Mouse (Mus musculus): ENCODE measurements around the gene Sult2b1. TPM values are rescaled to one million over a fixed set of nuclear protein-coding genes. Genes with fewer than 3 reads are reported as not detected.
A peak's percentile ranks its signal among the peaks of the same experiment; 100 is the strongest.

The Sult2b1 gene
- polyA plus RNA-seq, 1 experiment from 2014 or later = 0.68 TPM

DNA sequence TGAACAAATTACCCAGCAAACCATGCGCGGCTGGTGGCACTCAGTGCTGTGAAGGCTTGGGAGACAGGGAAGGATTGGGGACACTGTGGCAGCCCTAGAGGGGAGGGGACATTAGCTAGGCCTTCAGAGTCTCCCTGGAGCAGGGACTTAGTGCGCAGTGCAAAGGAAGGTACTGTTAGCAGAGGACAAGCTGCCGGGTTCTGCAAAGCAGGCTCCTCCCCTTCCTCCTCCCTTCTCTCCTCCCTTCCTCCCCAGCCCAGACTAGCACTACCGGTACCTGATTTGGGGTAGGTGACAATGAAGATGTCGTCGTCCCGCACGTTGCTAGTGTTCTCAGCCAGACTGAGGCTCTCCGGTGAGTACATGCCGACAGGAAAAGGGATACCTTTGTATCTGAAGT lies 42.7 kb downstream of the Sult2b1 start:
- DNase-seq (no peak), ATAC-seq (ENCODE audit: low read depth) (no peak)
- Histone ChIP-seq H3K27ac (no peak overlapping the region), H3K4me1 (replicated peaks) (peaks cover 14% of the 10 kb centered on the region), H3K4me3 (replicated peaks) (peak overlapping the region; percentile 27), H3K9me3 (replicated peaks) (no peaks in the 10 kb centered on the region), H3K4me2 (peak overlapping the region; percentile 54), H3K9ac (peak overlapping the region; percentile 23; the same call in 1 of the 2 replicates), H3K27me3 (no peaks in the 10 kb centered on the region), H3K36me3 (no peaks in the 10 kb centered on the region)
- WGBS (ENCODE audit: insufficient replicate concordance) = 32% methylated on average over 11 of the region's 11 CpGs

DNA sequence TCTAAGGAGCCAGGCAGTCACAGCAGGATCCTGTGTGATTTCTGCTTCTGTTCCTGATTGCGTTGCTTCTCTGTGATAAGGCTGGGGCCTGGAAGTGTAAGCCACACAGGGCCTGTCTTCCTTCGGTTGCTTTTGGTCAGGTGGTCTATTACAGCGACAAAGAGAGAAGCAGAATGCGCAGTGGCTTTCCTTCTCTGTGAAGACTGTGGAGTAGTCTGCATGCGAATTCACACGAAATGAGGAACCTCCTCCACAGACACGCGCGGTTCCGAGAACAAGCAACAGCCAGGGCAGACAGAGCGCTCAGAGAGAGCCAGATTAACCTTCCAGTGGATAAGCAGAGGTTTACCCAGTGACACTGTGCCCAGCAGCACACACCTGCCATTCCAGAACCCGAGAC lies 43.2 kb downstream of the Sult2b1 start:
- H3K9ac ChIP-seq = peak overlapping the region; percentile 22; the same call in 1 of the 2 replicates
- H3K9me3 ChIP-seq (replicated peaks) = no peaks in the 10 kb centered on the region
- DNase-seq (no peak), ATAC-seq (ENCODE audit: low read depth) (no peak)
- H3K4me3 ChIP-seq (replicated peaks) = no peak overlapping the region
- H3K27ac ChIP-seq = no peak overlapping the region
- H3K36me3 ChIP-seq = no peaks in the 10 kb centered on the region
- peak overlapping the region; percentile 54 for H3K4me2 ChIP-seq
- no peaks in the 10 kb centered on the region for H3K27me3 ChIP-seq
- 34% methylated on average over 12 of the region's 12 CpGs for WGBS (ENCODE audit: insufficient replicate concordance)
- H3K4me1 ChIP-seq (replicated peaks) = peaks cover 14% of the 10 kb centered on the region

DNA sequence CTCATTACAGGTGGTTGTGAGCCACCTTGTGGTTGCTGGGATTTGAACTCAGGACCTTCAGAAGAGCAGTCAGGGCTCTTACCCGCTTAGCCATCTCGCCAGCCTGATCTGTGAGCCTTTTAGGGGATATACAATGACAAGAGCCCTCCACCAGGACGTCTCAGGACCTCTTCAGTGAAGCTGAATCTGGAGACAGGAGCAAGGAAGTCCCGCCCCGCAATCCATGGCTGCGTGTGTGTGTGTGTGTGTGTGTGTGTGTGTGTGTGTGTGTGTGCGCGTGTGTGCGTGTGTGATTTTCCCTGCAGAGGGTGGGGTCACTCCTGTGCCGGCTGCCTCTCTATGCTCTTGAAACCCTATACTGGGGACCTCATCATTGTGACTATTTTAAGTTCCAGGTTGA lies 44.6 kb downstream of the Sult2b1 start:
- H3K27me3 ChIP-seq = no peaks in the 10 kb centered on the region
- ATAC-seq (ENCODE audit: low read depth) (no peak), DNase-seq (no peak)
- no peak overlapping the region for H3K27ac ChIP-seq
- no peaks in the 10 kb centered on the region for H3K36me3 ChIP-seq
- H3K9ac ChIP-seq = no peak overlapping the region
- peaks cover 14% of the 10 kb centered on the region for H3K4me1 ChIP-seq (replicated peaks)
- no peaks in the 10 kb centered on the region for H3K9me3 ChIP-seq (replicated peaks)
- no peak overlapping the region for H3K4me2 ChIP-seq
- no peak overlapping the region for H3K4me3 ChIP-seq (replicated peaks)
- WGBS (ENCODE audit: insufficient replicate concordance) = 61% methylated on average over 10 of the region's 10 CpGs

DNA sequence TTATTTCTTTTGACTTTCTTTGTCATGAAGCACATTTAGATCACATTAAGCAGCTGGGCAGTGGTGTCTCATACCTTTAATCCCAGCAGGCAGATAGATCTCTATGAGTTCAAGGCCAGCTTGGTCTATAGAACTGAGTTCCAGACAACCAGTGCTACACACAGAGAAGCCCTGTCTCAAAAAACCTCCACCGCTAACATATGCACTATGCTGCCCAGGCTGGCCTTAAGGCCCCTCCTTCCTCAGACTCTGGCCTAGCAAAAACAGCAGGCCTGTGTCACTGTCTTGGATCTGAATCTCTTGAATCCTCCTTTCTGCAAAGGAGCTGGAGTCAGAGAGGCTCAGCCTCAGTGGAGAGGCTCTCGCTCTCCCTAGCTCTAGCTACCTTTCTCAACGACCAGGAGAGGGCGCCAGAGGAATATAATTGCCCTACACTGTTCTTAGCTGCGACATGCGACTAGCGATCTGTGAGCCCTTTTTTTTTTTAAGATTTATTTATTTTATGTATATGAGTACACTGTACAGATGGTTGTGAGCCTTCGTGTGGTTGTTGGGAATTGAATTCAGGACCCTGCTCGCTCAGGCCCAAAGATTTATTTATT lies 45.2 kb downstream of the Sult2b1 start:
- Histone ChIP-seq H3K27ac (no peak overlapping the region), H3K9ac (no peak overlapping the region), H3K36me3 (no peaks in the 10 kb centered on the region), H3K27me3 (no peaks in the 10 kb centered on the region), H3K9me3 (replicated peaks) (no peaks in the 10 kb centered on the region), H3K4me1 (replicated peaks) (peaks cover 14% of the 10 kb centered on the region), H3K4me2 (no peak overlapping the region), H3K4me3 (replicated peaks) (no peak overlapping the region)
- WGBS (ENCODE audit: insufficient replicate concordance) = 7% methylated on average over 9 of the region's 9 CpGs
- ATAC-seq (ENCODE audit: low read depth) = peak; percentile 74
- DNase-seq = no peak

DNA sequence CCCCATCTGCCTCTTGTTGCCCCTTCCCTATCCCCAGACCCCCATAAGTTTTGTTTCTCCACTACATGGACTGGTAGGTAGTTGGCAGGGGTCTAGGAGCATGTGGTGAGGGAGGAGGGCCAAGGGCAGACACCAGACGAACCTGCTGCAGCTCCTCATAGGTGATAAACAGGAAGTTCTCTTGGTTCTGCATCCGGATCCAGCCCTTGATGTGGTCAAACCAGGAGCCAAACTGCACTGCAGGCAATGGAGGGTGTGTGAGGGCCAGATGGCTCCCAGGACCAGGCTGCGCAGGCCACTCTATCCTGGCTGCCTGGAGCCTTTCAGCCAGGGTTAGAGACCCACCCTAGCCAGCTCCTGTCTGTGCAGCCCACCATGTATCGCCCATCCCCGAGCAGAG lies 51.0 kb downstream of the Sult2b1 start:
- no peak for ATAC-seq (ENCODE audit: low read depth)
- Histone ChIP-seq H3K4me2 (no peak overlapping the region), H3K4me3 (replicated peaks) (no peak overlapping the region), H3K9ac (no peak overlapping the region), H3K27me3 (no peaks in the 10 kb centered on the region), H3K9me3 (replicated peaks) (no peaks in the 10 kb centered on the region), H3K36me3 (peaks cover 6% of the 10 kb centered on the region), H3K4me1 (replicated peaks) (peaks cover 23% of the 10 kb centered on the region), H3K27ac (no peak overlapping the region)
- no peak for DNase-seq
- WGBS (ENCODE audit: insufficient replicate concordance) = 54% methylated on average over 5 of the region's 5 CpGs

DNA sequence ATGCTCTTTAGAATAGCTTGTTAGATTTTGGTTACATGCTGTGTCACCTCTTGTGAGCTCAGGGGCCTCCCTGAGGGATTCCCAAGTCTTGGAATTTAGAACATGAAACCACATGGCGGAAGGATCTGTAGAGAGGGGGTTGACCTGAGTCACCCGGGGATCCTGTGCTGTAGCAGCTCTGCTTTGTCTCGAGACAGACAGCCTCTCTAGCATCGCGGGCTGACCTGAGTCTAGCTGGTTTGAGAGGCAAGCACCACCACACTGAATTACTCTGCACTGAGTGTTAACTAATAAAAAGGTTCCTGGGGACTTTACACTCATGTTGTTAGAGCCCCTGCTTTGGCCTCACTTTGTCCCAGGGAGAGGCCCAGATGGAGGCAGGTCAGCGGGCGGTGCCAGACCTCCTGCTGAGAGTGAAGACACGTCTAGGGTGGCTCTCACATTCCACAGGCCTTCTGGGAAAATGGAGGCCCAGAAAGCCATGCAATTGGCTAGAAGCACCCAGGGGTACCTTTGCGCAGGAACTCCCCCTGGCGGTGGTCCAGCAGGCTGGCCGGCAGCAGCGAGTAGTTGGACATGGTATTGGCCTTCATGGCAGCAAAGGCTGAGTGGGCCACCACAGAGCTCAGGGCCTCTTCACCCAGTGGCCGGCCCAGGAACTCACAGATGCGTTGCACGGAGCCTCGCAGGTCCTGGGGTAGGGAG lies 53.6 kb downstream of the Sult2b1 start:
- peak; percentile 47 for DNase-seq
- H3K9ac ChIP-seq = no peak overlapping the region
- H3K4me1 ChIP-seq (replicated peaks) = peaks cover 29% of the 10 kb centered on the region
- no peak overlapping the region for H3K4me3 ChIP-seq (replicated peaks)
- H3K36me3 ChIP-seq = peaks cover 26% of the 10 kb centered on the region
- H3K4me2 ChIP-seq = no peak overlapping the region
- WGBS (ENCODE audit: insufficient replicate concordance) = 22% methylated on average over 16 of the region's 16 CpGs
- H3K27ac ChIP-seq = no peak overlapping the region
- H3K9me3 ChIP-seq (replicated peaks) = no peaks in the 10 kb centered on the region
- ATAC-seq (ENCODE audit: low read depth) = 0 out of 2 replicates have a peak, but pooled peaks have one; percentile 10
- no peaks in the 10 kb centered on the region for H3K27me3 ChIP-seq

DNA sequence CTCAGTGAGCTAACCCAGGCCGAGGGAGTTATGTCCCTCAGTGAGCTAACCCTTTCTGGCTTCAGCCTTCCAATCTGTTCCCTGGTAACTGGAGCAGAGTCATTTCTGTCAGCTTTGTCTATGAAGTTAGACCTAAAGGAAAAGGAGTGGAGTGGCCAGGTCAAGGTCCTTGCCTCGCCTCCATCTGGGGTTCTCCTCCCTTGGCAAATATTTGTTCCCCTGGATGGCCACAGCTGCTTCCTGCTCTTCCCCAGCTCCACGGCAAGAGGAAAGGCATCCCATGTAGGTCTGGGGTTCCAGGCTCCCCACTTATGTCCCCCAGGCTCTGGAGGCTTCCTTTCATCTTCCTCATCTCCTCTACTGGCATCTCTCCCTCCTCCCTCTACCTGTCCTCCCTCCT lies 56.8 kb downstream of the Sult2b1 start:
- no peaks in the 10 kb centered on the region for H3K27me3 ChIP-seq
- peaks cover 58% of the 10 kb centered on the region for H3K36me3 ChIP-seq
- H3K9ac ChIP-seq = no peak overlapping the region
- ATAC-seq (ENCODE audit: low read depth) (no peak), DNase-seq (no peak)
- H3K4me2 ChIP-seq = no peak overlapping the region
- H3K4me1 ChIP-seq (replicated peaks) = peaks cover 29% of the 10 kb centered on the region
- no peaks in the 10 kb centered on the region for H3K9me3 ChIP-seq (replicated peaks)
- no peak overlapping the region for H3K27ac ChIP-seq
- H3K4me3 ChIP-seq (replicated peaks) = no peak overlapping the region
- WGBS (ENCODE audit: insufficient replicate concordance) = 63% methylated on average over 3 of the region's 3 CpGs

DNA sequence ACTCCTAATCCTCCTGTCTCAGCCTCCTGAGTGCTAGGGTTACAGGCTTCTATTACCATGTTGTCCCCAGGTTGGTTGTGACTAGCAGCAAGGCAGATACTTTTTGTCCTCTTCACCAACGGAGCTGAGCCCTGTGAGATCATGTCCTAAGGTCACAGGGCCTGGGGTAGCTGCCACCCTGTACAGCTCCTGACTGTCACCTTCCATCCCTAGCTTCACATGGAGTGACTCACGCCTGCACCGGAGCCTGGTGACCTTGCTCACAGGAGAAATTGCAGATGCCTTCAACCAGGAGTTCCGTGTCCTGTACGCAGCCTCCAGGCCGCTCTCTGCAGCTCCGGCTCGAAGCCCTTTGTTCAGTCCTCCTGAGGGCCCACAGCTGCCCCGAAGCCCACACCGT lies 58.0 kb downstream of the Sult2b1 start:
- peaks cover 70% of the 10 kb centered on the region for H3K36me3 ChIP-seq
- no peaks in the 10 kb centered on the region for H3K27me3 ChIP-seq
- no peak overlapping the region for H3K27ac ChIP-seq
- peaks cover 30% of the 10 kb centered on the region for H3K4me1 ChIP-seq (replicated peaks)
- H3K9me3 ChIP-seq (replicated peaks) = no peaks in the 10 kb centered on the region
- no peak overlapping the region for H3K9ac ChIP-seq
- H3K4me3 ChIP-seq (replicated peaks) = no peak overlapping the region
- H3K4me2 ChIP-seq = no peak overlapping the region
- no peak for ATAC-seq (ENCODE audit: low read depth)
- 88% methylated on average over 10 of the region's 10 CpGs for WGBS (ENCODE audit: insufficient replicate concordance)
- DNase-seq = no peak

DNA sequence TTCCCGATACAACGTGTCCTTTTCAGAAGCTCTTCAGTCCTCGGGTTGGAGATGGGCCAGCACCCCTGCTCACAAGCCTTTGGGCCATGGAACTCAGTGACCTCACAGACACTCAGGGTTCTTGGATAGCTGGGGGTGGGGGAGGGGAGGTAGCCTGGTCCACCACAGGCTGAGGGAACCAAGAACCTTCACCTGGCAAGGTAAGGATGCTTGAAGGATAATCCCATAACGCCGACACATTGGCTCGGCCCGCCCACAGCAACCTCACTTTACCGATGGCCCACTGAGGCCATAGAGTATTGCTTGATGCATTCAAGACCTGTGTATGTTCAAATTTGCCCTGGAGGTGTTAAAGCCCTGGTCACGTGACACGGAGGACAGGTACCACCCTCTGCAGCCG lies 58.8 kb downstream of the Sult2b1 start, which contains the start of gene Spaca4:
Gene Spaca4, minus strand, starts transcription at position 101 of the 400 bp plus-strand sequence.
- DNase-seq (no peak), ATAC-seq (ENCODE audit: low read depth) (no peak)
- H3K27me3 ChIP-seq = no peaks in the 10 kb centered on the region
- no peak within 1 kb of the TSS for H3K4me2 ChIP-seq
- peaks cover 34% of the 10 kb centered on the region for H3K4me1 ChIP-seq (replicated peaks)
- no peak within 1 kb of the TSS for H3K27ac ChIP-seq
- H3K9ac ChIP-seq = no peak within 1 kb of the TSS
- no peaks in the 10 kb centered on the region for H3K9me3 ChIP-seq (replicated peaks)
- H3K4me3 ChIP-seq (replicated peaks) = no peak within 1 kb of the TSS
- 83% methylated on average over 11 of the region's 11 CpGs for WGBS (ENCODE audit: insufficient replicate concordance)
- H3K36me3 ChIP-seq = peaks cover 77% of the 10 kb centered on the region

DNA sequence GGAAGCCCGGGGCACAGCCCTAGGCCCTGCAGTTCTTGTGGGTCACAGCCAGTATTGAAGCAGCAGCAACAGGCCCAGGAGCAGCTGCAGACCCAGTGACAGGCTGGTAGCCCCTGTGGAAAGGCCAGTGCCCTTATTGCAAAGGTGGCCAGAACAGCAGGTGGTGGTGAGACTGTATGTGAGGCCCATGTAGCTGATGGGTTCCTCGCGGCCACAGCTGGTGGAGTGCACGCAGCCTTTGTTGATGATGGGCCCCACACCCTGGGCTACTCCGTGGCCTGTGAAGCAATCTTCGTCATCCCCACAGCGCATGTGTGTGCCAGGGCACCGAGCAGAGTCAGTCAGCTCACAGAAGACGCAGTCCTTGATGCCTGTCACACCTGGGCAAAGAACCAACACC lies 59.3 kb downstream of the Sult2b1 start:
- ATAC-seq (ENCODE audit: low read depth) = no peak
- H3K9ac ChIP-seq = no peak overlapping the region
- no peaks in the 10 kb centered on the region for H3K27me3 ChIP-seq
- H3K36me3 ChIP-seq = peaks cover 83% of the 10 kb centered on the region
- H3K4me2 ChIP-seq = no peak overlapping the region
- 85% methylated on average over 9 of the region's 9 CpGs for WGBS (ENCODE audit: insufficient replicate concordance)
- H3K4me1 ChIP-seq (replicated peaks) = peaks cover 34% of the 10 kb centered on the region
- H3K4me3 ChIP-seq (replicated peaks) = no peak overlapping the region
- no peak overlapping the region for H3K27ac ChIP-seq
- DNase-seq = no peak
- no peaks in the 10 kb centered on the region for H3K9me3 ChIP-seq (replicated peaks)

DNA sequence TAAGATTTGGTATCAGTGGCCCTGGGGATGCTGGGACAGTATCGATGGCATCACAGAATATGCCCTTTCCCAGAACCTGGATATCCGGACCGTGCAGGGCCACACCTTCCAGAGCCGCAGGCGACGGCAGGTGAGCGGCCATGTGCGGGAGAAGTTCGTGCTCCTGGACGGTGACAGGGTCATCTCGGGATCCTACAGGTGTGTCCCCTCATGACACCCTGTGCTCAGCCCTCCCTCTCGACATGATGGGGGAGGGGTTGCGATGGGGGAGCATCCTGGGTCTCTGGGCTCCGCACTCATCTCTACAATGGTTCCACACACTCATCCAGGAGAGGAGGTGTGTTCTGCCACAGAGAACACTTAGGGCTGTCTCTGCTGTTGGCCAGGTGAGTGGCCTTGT lies 60.7 kb downstream of the Sult2b1 start:
- Histone ChIP-seq H3K36me3 (peaks cover 91% of the 10 kb centered on the region), H3K27ac (no peak overlapping the region), H3K27me3 (no peaks in the 10 kb centered on the region), H3K4me2 (no peak overlapping the region), H3K9me3 (replicated peaks) (no peaks in the 10 kb centered on the region), H3K4me1 (replicated peaks) (peaks cover 36% of the 10 kb centered on the region), H3K9ac (no peak overlapping the region), H3K4me3 (replicated peaks) (no peak overlapping the region)
- 85% methylated on average over 14 of the region's 14 CpGs for WGBS (ENCODE audit: insufficient replicate concordance)
- ATAC-seq (ENCODE audit: low read depth) (no peak), DNase-seq (no peak)

DNA sequence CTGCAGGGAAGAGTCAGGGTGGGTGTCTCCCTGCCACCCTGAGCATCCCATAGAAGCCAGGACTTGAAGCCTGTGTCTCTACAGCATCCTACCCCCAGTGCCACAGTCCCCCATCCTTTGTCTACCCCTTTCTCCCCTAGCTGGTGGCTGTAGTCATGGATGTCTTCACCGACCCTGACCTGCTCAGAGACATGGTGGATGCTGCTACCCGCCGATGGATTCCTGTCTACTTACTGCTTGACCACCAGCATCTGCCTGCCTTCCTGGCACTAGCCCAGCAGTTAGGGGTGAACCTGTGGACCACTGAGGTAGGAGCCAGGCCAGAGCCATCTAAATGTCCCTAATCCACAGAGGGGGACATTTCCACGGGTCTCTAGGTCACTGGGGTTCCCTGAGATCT lies 61.2 kb downstream of the Sult2b1 start:
- H3K4me1 ChIP-seq (replicated peaks) = peaks cover 37% of the 10 kb centered on the region
- H3K27me3 ChIP-seq = no peaks in the 10 kb centered on the region
- no peak overlapping the region for H3K9ac ChIP-seq
- DNase-seq = no peak
- no peak overlapping the region for H3K4me2 ChIP-seq
- H3K36me3 ChIP-seq = peaks cover 89% of the 10 kb centered on the region
- no peaks in the 10 kb centered on the region for H3K9me3 ChIP-seq (replicated peaks)
- H3K4me3 ChIP-seq (replicated peaks) = no peak overlapping the region
- WGBS (ENCODE audit: insufficient replicate concordance) = 88% methylated on average over 4 of the region's 4 CpGs
- ATAC-seq (ENCODE audit: low read depth) = no peak
- H3K27ac ChIP-seq = no peak overlapping the region
